Mouse (Mus musculus): Measurements from ENCODE around the gene Colgalt1.

DNA sequence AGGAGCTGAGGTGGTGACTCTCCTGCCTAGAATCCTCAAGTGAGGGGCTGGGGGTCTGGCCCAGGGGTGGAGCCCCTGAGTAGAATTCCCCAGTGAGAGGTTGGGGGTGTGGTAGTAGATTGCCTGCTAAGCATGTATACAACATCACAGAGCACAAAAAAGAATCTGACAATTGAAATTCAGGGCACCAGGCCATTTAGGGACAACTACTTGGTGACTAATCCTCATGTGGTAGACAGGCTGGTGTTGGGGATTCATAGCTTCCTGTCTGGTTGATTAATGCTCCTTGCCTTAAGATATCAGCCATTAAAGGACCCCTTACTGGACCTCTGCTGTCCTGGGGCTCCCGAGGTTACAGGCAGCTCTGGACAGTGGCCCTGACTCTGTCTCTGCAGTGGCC, 31.8 kb upstream of the Colgalt1 start:
- TF ChIP-seq ZNF384 (IDR thresholded peaks at IDR 0.05; ENCODE audit: low read depth, low read length), result no peak
- TF ChIP-seq SIN3A (IDR thresholded peaks at IDR 0.05; ENCODE audit: low read length), result no peak
- TF ChIP-seq POLR2A (IDR thresholded peaks at IDR 0.05; ENCODE audit: control insufficient read depth in 1 of 2, insufficient read depth in 1 of 2, low read depth in 1 of 2, low read length in 2 of 2, poor library complexity in 1 of 2), result no peak
- no peak for TF ChIP-seq EP300 (IDR thresholded peaks at IDR 0.05; ENCODE audit: low read depth in 1 of 2, low read length in 2 of 2)
- TF ChIP-seq NRF1 (IDR thresholded peaks at IDR 0.05; ENCODE audit: insufficient read depth, low read depth, low read length, poor library complexity, severe bottlenecking), result no peak
- TF ChIP-seq MYC (IDR thresholded peaks at IDR 0.05; ENCODE audit: low read depth, low read length), result no peak
- TF ChIP-seq CTCF (IDR thresholded peaks at IDR 0.05 in 2 of 3, conservative IDR thresholded peaks at IDR 0.05 in 1 of 3; ENCODE audit: control insufficient read depth in 1 of 3, insufficient read depth in 1 of 3, low read depth in 2 of 3, low read length in 3 of 3, poor library complexity in 1 of 3, severe bottlenecking in 1 of 3), result no peak
- TF ChIP-seq TAL1 (IDR thresholded peaks at IDR 0.05; ENCODE audit: low read length), result no peak
- no peak for TF ChIP-seq GATA1 (IDR thresholded peaks at IDR 0.05; ENCODE audit: low read depth, low read length)
- no peak for TF ChIP-seq POLR2AphosphoS2 (IDR thresholded peaks at IDR 0.05; ENCODE audit: low read length)
- TF ChIP-seq MAZ (IDR thresholded peaks at IDR 0.05; ENCODE audit: low read depth, low read length), result no peak
